Mouse (Mus musculus) megakaryocyte, embryonic 14.5 days (primary cell): ENCODE measurements around the gene Zfp1.

Experiments
- FLI1 ChIP-seq: IDR thresholded peaks from 2 replicates; pipeline ENCODE4 v1.6.1; 2012; ENCODE audit warnings: low read length, inconsistent platforms, mixed read lengths
- GATA1 ChIP-seq: IDR thresholded peaks from 3 replicates; pipeline ENCODE4 v1.6.1; 2012; ENCODE audit warnings: mixed read lengths, low read length, inconsistent platforms, borderline replicate concordance

- TF ChIP-seq GATA1: no peak
- no peak for TF ChIP-seq FLI1
These were observed 10.2 kb upstream of the Zfp1 start for GRCm38 (mm10) chr8:111632976-111633375.
